Mouse (Mus musculus): ENCODE data around the gene Six6. TPM values are rescaled to one million over a fixed set of nuclear protein-coding genes. Genes with fewer than 3 reads are reported as not detected.
A peak's percentile ranks its signal among the peaks of the same experiment; 100 is the strongest.

Gene Six6
- not detected for total RNA-seq (2021)
- long read RNA-seq = 0 reads

DNA sequence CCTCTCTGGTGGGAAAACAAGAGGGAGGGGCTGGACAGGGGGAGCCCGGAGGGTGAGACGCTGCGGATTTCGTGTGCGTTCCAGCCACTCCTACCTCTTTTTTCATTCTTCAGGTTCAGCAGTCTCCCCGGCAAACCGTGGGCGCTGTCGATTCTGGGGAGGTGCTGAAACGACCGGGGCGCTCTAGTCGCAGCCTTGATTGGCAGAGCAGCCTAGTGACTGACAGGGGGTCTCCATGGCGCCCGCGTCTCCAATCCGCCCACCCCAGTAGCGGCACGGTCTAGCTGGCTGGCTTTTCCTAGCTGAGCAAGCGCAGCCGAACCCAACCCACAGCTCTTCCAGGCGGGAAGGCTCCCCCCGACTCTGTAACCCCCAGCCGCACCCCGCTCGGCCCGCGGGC is at the start of gene Six6:
TSS of gene Six6 (plus strand) at position 277 of the 400 bp plus-strand sequence.
- no peak for DNase-seq (ENCODE audit: low spot score in 2 of 2)

- DNase-seq (ENCODE audit: low spot score in 2 of 2) = peak in 1 of 2 experiments; percentile 11
Observed at GRCm38 (mm10) chr12:72917159-72917993, 22.3 kb upstream of the Six6 start.

GRCm38 (mm10) chr12:72936751-72937150 is 2.9 kb upstream of the Six6 start:
- DNase-seq (ENCODE audit: low spot score in 2 of 2) = no peak

DNA sequence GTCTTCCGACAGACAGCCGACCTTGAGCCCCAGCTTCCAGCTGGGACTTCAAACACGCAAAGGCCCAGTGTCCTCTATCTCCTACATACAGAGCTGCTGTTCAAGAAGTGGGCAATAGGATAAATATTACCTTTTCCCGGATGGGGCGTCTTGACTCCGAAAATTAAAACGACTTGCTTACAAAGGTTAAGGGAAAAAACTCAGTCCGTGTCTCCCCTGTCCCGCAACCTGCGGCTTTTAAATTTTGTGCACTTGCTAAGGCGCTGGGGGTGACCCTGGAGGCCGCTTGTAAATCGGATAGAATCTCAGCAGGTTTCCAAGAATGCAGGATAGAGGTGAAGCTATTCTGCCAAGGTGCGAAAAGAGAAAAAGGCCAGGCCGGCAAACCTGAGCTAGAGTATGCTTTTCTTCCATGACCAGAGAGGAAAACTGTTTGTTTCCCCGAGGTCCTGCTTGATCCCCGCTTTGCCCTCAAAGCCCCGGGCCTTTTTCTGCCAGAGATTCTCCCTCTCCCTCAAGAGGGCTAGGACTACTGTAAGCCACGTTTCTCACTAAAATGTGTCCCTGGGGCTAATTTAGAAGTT is 2.1 kb upstream of the Six6 start:
- DNase-seq (ENCODE audit: low spot score in 2 of 2) = no peak

DNA sequence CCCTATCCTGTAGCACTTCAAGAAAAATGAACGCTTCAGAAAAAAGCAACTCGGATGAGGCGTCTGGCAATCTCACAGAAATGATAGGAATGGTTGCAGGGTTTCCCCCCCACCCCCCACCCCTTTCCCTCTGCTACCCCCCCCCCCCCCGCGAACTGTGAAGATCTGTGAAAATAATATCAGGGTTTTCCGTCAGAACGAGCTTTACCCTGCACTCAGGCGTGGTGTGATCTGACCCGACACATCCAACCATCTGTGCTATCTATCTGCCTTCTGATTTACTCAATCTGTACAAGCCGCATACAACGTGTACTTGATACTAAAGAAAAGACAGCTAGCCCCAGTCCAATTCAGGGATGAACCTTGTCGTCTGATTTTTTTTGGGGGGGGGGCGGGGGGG is 1.5 kb upstream of the Six6 start:
- no peak for DNase-seq (ENCODE audit: low spot score in 2 of 2)

GRCm38 (mm10) chr12:72938600-72939490 is 847 bp upstream of the Six6 start:
- DNase-seq (ENCODE audit: low spot score in 2 of 2) = no peak

DNA sequence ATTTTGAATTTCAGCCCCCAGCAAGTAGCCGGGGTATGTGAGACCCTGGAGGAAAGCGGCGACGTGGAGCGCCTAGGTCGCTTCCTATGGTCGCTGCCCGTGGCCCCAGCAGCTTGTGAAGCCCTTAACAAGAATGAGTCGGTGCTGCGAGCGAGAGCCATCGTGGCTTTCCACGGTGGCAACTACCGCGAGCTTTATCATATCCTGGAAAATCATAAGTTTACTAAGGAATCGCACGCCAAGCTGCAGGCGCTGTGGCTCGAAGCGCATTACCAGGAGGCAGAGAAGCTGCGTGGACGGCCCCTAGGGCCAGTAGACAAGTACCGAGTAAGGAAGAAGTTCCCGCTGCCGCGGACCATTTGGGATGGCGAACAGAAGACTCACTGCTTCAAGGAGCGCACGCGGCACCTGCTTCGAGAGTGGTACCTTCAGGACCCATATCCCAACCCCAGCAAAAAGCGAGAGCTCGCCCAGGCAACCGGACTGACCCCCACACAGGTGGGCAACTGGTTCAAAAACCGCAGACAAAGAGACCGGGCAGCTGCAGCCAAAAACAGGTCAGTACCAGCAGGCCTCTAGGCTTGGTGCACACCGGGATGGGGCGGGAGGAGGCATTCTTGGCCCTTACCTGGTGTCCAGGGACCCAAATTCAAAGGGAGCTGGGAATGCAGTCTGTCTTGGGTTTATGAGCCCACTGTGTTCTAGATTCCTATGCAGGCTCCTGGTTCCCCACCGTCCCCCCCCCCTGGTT is 554 bp downstream of the Six6 start, which contains the start of gene 4930447C04Rik:
TSS of gene 4930447C04Rik (minus strand) at position 704 of the 751 bp plus-strand sequence.
- DNase-seq (ENCODE audit: low spot score in 2 of 2) = no peak

- no peak for DNase-seq (ENCODE audit: low spot score in 2 of 2)
Observed at GRCm38 (mm10) chr12:72940822-72941397, 1.2 kb downstream of the Six6 start.

DNA sequence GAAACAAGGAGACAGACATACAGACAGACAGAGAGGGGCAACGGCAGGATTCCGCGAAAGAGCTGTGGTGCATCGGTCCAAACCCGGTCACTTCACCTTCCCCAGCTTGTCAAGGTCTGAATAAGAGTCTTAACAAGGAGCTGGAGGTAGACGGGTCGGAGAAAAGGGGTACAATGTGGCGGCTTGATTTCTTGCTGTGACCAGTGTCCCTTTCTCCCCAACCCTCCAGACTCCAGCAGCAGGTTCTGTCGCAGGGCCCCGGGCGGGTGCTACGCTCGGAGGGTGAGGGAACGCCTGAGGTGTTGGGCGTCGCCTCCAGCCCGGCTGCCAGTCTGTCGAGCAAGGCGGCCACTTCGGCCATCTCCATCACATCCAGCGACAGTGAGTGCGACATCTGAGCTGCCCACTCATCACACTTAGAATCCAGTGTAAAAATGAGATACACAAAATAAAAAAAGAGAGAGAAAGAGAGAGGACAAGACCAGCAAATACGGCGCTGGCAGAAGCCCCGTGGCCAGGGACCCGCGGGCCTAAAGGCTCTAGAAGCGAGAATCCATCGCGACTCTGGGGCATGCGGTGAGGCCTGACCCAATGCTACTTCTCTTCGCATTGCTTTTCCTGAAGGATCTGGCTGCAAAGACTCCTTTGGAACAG is 1.8 kb downstream of the Six6 start:
- DNase-seq (ENCODE audit: low spot score in 2 of 2) = no peak

DNA sequence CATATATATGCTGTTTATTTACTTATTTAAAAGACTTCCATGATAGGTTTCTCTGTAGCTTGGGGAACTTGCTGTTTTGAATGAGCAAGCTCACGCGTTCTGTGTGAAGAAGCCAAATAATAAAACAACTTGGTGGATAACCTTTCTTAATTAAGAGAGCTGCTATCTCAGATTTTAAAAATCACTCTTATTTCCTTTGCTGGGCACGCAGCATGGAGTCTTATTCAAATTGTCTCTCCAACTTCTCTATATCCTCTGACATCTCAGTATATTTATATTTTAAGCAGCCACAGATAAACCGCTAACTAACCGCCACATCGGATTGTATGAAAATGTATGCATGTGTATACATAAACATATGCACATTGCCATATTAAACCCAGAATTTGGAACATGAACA is 2.5 kb downstream of the Six6 start:
- DNase-seq (ENCODE audit: low spot score in 2 of 2) = no peak

- DNase-seq (ENCODE audit: low spot score in 2 of 2) = no peak
Observed at GRCm38 (mm10) chr12:72943574-72944110, 4.0 kb downstream of the Six6 start.

GRCm38 (mm10) chr12:72944411-72945225 is 4.9 kb downstream of the Six6 start:
- no peak for DNase-seq (ENCODE audit: low spot score in 2 of 2)

GRCm38 (mm10) chr12:72945301-72946063 is 5.8 kb downstream of the Six6 start:
- DNase-seq (ENCODE audit: low spot score in 2 of 2) = no peak

- DNase-seq (ENCODE audit: low spot score in 2 of 2) = no peak
Observed at GRCm38 (mm10) chr12:72946064-72946395, 6.3 kb downstream of the Six6 start.

GRCm38 (mm10) chr12:72946805-72947204 is 7.1 kb downstream of the Six6 start:
- no peak for DNase-seq (ENCODE audit: low spot score in 2 of 2)

- no peak for DNase-seq (ENCODE audit: low spot score in 2 of 2)
Observed at GRCm38 (mm10) chr12:72947335-72947734, 7.6 kb downstream of the Six6 start.

- DNase-seq (ENCODE audit: low spot score in 2 of 2) = no peak
Observed at GRCm38 (mm10) chr12:72953089-72953488, 13.4 kb downstream of the Six6 start.

GRCm38 (mm10) chr12:72953858-72954257 is 14.2 kb downstream of the Six6 start:
- no peak for DNase-seq (ENCODE audit: low spot score in 2 of 2)
